Mouse (Mus musculus) lung, postnatal 4 days (tissue): ENCODE results near the gene Clasp2.
"Not testable (repeated sequence)": the region's sequence is repeated elsewhere in the genome, so short reads cannot be mapped to it uniquely, and the experiment has no call there.

Experiments
- DNase-seq, 2 experiments: peaks; one replicate each; pipeline ENCODE4 v3.0.0; 2021

The Clasp2 gene

GRCm38 (mm10) chr9:113755888-113756719 is 14.8 kb downstream of the Clasp2 start:
- no peak for DNase-seq

DNA sequence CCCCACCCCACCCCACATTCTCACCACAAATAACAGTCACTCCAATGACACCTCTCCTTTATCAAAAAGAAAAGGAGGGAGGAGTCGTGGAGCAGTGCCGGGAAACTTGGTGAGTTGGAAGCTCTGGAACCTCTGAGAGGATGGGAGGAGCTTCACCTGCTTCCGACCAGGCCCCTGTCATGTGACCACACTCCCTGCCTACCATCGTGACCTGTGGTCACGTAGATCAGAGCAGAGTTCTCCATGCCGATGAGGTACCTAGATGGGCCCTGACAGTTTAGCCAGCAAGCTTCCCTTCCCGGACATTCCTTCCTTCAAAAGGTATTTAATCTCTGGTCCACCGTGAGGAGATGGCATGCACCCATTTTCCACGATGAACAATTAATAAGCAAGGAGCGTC is 17.2 kb downstream of the Clasp2 start:
- DNase-seq, result no peak

DNA sequence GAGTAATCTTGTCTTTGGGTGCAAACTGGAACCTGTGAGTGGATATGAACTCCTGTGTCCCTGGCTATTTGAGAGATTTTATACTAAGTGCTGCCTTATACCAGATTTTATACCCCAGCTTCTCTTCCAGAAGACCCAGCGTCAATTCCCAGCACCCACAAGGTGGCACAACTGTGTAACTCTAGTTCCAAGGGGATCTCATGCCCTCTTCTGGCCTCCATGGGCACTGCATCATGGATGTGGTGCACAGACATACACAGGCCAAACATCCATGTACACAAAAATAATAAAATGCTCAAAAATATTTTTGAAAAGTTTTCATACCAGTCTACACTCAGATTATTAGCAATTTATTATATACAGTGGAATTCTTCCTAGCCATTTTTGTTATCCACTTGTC is 18.4 kb downstream of the Clasp2 start:
- no peak for DNase-seq

DNA sequence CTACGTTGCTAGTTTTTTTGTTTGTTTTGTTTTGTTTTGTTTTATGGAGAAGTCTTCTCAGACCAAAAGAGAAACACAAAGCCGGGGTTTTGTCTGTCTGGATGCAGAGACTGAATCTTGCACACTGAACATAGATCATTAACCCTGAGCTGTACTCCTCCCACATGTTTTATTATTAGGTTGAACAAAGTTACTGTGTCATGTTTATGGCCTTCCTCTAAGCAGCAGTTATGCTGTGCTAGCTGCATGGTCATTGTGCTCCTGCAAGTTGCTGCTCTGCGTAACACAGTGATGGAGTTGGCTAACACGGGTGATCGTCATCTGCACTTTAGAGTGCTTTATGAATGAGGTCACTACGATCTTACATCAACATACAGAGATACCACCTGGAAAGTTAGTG is 21.1 kb downstream of the Clasp2 start:
- DNase-seq, result no peak

- DNase-seq, result no peak
Measured at GRCm38 (mm10) chr9:113763123-113763522, 21.9 kb downstream of the Clasp2 start.

DNA sequence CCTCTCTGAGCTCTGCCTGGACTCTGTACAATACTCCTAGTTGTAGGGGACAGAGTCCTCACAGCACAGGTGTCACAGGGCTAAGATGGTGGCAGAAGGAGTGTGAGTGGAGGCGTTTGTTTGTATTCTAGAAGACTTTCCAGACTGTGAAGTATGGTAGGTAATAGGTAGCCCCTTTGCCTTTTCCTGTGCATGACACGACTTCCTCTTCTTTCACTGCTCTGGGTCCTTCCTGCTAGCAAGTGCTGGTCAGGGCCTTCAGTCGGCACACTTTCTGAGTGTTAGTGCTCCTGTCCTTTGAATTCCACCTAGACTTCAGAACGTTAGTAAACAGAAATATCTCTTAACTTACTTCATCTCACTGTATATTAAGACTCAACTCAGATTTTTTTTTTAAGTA is 29.4 kb downstream of the Clasp2 start:
- DNase-seq, result no peak

GRCm38 (mm10) chr9:113780863-113781262 is 39.6 kb downstream of the Clasp2 start:
- DNase-seq, result no peak

DNA sequence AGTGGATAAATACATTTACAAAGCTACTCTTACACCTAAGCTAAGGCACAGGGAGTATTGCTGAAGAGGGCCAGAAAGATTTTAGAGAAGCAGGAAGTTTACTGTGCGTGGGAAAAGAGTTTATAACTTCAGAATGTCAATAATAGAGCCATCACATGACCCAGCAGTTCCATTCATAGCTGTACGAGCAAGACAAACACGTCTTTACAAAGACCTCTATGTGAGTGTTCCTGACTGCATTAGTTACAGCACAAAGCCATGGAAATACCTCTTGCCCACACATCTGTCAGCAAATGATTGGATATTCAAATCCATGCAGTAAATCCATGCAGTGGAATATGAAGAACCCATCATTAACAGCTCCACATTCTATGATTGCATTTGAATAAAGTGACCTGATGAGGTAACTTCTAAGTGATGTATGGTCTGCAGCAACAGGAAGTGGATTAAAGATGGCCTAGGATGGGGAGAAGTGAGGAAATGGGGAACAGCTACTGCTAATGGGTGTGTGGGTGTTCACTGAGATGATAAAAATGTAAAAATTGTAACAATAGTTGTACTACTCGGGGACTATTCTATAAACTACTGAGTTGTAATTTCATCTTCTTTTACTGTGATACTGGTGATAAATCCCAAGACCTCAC is 41.2 kb downstream of the Clasp2 start:
- no peak for DNase-seq

GRCm38 (mm10) chr9:113783674-113784073 is 42.4 kb downstream of the Clasp2 start:
- DNase-seq, result no peak

DNA sequence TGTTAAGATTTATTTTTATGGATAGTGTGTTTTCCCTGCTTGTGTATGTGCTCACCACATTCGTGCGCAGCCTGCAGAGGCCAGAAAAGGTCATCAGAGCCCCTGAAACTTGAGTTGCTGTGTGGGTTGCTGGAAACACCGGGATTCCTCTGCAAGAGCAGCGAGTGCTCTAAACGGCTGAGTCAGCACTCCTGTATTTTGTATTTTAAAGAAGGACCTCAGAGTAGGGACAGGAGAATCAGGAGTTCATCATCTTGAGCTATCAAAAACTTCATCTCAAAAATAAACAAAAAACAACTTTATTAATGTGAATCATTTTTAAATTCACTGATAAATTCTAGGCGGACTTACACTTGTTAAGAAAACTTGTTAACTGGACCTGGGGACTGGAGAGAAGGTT is 48.0 kb downstream of the Clasp2 start:
- not testable (repeated sequence) for DNase-seq

- DNase-seq, result peak; percentile 71 to 82
Measured at GRCm38 (mm10) chr9:113792651-113793512, 51.6 kb downstream of the Clasp2 start.

- DNase-seq, result no peak
Measured at GRCm38 (mm10) chr9:113793513-113793905, 52.2 kb downstream of the Clasp2 start.

- no peak for DNase-seq
Measured at GRCm38 (mm10) chr9:113793966-113794365, 52.7 kb downstream of the Clasp2 start.

DNA sequence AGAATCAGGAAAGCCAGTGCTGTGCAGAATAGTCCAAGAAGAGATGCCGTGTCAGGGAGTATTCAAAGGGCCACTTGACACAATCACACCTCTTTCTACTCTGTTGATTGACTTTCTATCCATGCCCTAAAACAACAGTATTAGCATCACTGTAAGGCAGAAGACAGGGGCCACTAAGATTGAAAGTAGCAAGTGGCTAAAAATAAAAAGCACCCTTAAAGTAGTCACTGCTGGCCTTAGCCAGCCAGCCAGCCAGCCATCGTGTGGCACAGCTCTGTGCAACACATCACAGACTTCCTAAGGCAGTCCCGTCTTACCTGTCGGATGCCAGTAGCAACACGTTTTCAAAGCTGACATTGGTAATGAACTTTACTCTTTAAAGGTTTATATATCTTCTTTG is 55.9 kb downstream of the Clasp2 start:
- no peak for DNase-seq

GRCm38 (mm10) chr9:113800671-113801070 is 59.4 kb downstream of the Clasp2 start:
- DNase-seq, result no peak

DNA sequence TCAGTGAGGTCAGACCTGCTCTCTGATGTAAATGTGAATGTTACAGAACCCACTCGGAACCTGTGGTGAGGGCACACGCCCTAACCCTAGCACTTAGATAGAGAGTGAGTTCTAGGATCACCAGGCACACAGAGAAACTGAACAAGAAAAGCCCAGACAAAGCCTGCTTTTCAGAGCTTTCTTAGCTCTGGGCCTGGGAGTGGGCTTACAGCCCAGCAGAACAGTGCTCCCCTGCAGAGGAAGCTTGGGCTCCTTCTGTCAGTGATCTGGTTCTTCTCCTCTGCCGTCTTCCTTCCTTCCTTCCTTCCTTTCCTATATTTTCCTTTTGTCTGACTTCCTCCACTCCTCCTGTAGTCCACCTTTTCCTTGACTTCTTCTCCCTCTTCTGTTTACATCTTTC is 61.5 kb downstream of the Clasp2 start:
- no peak for DNase-seq

DNA sequence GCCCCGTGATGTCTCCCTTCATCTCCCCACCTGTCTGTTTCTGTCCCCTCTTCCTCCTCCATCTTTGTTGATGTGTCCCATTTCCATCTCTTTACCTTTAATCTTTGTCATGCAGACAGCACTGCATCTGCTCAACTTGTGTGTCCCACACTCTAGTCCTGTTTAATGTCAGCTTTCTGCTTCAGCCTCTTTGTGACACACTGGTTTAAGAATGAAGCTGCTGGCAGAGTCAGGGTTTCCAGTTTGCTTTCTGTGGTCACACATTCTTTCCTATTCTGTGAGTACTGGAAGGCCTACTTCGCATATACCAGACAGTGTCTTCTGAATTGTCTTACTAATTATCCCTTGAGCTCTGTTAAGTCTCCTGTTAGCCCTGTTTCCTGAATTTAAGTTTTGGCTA is 62.5 kb downstream of the Clasp2 start:
- no peak for DNase-seq

- no peak for DNase-seq
Measured at GRCm38 (mm10) chr9:113805359-113805758, 64.1 kb downstream of the Clasp2 start.

GRCm38 (mm10) chr9:113811327-113811726 is 70.1 kb downstream of the Clasp2 start:
- DNase-seq, result no peak

DNA sequence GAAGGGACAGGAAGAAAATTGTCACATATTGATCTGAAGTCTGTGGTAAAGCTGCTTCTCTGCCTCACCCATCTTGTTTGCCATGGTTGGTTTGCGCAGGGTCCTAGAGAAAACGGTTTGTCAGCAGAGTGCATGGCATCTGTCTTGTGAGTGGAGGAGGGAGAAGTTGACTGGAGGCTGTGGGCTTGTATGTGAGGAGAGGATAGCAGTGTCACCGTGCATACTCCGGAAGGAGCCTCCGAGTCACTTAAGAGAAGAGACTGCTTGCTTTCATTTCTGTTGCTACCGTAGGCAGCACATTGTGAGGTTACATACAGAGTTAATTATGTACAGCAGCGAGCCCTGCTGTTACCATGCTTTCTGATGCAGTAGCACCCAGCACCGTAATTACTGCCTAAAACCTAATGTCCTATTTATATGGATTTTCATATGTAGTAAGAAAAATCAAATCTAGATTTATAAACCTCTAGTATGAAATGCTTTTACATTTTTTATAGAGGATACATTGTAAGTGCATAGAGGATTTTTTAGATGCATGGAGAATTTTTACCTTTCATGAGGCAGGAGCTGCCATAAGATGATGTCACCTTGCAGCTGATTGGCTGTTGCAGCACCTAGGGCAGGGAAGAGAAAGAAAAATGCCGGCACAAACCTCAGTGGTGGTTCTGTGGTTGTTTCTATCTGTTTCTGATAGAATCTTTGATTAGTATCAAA is 70.8 kb downstream of the Clasp2 start:
- DNase-seq, result no peak

DNA sequence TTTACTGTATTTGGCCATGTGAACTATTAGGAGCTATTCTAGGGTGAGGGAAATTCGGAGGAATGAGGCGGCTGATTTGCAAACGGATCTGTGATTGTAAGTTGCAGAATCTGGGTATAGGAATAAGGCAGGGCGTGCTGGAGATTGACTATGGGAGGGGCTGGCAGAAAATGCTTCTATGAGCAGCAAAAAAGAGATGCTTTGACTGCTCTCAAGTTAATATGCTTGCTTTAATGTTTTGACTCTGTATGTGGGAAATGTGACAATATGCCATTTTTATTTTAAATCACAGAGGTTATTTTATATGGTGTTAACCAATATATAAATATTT is 71.4 kb downstream of the Clasp2 start:
- no peak for DNase-seq

GRCm38 (mm10) chr9:113813086-113813485 is 71.8 kb downstream of the Clasp2 start:
- DNase-seq, result no peak

DNA sequence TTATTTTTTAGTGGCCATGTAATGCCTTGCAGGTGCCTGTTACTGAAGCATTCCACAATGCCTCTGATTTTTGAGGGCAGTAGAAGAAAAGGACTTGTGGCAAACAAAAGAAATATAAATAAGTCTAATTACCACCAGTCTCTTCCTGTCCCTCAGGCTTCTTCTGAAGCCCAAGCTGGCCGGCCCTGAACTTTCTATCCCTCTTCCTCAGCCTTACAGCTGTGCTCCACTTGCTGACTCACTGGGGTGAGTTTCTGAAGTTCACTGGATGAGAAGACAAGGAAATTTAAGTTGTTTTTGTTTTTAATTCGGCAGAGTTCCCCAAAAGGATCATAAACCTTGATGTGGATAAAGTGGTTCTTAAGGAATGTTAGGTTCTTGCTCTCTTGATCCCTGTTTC is 74.6 kb downstream of the Clasp2 start:
- no peak for DNase-seq
